15 mouse cellular contexts compared by ENCODE assay signal in the genomic region with DNA sequence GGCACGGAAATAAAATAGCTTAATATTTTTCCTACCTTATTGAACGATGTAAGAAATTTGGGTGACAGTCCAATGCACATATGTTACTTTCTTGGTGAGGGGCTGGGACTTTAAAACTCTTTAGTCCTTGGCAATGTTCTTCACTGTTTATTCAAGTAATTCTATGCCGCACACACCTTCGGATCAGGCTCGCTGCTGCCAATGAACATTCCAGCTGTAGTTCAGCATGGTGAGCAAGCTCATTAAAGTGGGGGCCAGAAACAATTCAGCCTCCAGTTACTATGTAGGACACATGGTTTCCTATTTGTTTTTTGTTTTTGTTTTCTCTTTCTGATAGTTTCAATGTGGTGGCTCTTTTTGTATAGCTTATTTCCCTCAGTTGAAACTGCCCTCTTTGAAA.
"Had no signal": no experiment of that assay in that cellular context is flagged by ENCODE, and none has a peak within 500 bp of the region (broad histone marks: within the 10 kb centered on the region; RNA-seq: fewer than 3 reads in every experiment).

No protein-coding gene starts in this region.

- H3K27ac ChIP-seq: neural tube, embryonic 15.5 days; stomach, embryonic 15.5 days; stomach, postnatal 0 days had no signal

- DNase-seq: retina, postnatal 1 day; right cerebral cortex, adult 18-20 months; right cerebral cortex, postnatal 14 days; right cerebral cortex, postnatal 25 days; right cerebral cortex, postnatal 4 days; spleen, adult 18-20 months; thymus, adult 18-20 months; thymus, adult 2 months; thymus, postnatal 14 days; thymus, postnatal 25 days; thymus, postnatal 36 days; thymus, postnatal 4 days had no signal

- H3K27me3 ChIP-seq: neural tube, embryonic 15.5 days; stomach, embryonic 15.5 days had no signal

- H3K4me1 ChIP-seq: stomach, embryonic 15.5 days had no signal

- H3K9ac ChIP-seq: neural tube, embryonic 15.5 days; stomach, embryonic 15.5 days had no signal

- H3K4me3 ChIP-seq: neural tube, embryonic 15.5 days; stomach, embryonic 15.5 days had no signal

- H3K4me2 ChIP-seq: neural tube, embryonic 15.5 days; stomach, embryonic 15.5 days had no signal

- H3K9me3 ChIP-seq: neural tube, embryonic 15.5 days; stomach, embryonic 15.5 days had no signal
